Comparison of ENCODE assay signal across 8 mouse cellular contexts in genomic region chr2:34530042-34530441, GRCm38 (mm10).
DNase-seq lines count a peak whose midpoint lies in the region; ATAC-seq and TF ChIP-seq lines count a peak whose summit lies in the region.
"Had no signal": no experiment of that assay in that cellular context is flagged by ENCODE, and none has a peak within 500 bp of the region (broad histone marks: within the 10 kb centered on the region; RNA-seq: fewer than 3 reads in every experiment).

No protein-coding gene starts in this region.

- no peak overlapping the region for H3K9ac ChIP-seq in midbrain, postnatal 0 days (replicated peaks; ENCODE audit: low read length, poor library complexity, severe bottlenecking)
- H3K9ac ChIP-seq: midbrain, embryonic 12.5 days had no signal

- no peaks in the 10 kb centered on the region for H3K36me3 ChIP-seq in midbrain, postnatal 0 days (ENCODE audit: insufficient read depth, low read length)

- intact Hi-C loops in left cerebral cortex, postnatal 4 days (cut with DNase I), result no loop called here

- TF ChIP-seq CTCF in midbrain, postnatal 0 days (IDR thresholded peaks at IDR 0.05), result peak; percentile 55

- H3K27me3 ChIP-seq in midbrain, postnatal 0 days (ENCODE audit: insufficient read depth, low read length), result no peaks in the 10 kb centered on the region
- H3K27me3 ChIP-seq: midbrain, embryonic 12.5 days had no signal

- no peaks in the 10 kb centered on the region for H3K9me3 ChIP-seq in midbrain, postnatal 0 days (ENCODE audit: low read length)
- H3K9me3 ChIP-seq: midbrain, embryonic 12.5 days had no signal

- no peak overlapping the region for H3K27ac ChIP-seq in midbrain, postnatal 0 days (ENCODE audit: low read depth, low read length)
- H3K27ac ChIP-seq: midbrain, embryonic 12.5 days had no signal

- DNase-seq in left cerebral cortex, postnatal 4 days, result peak; percentile 53
- DNase-seq in left cerebral cortex, adult 11 months (ENCODE audit: low spot score), result no peak
- DNase-seq in adrenal gland, adult 2 months, result peak; percentile 75
- DNase-seq in cerebellum, adult 9-11 months, result peak; percentile 11
- DNase-seq in midbrain, postnatal 0 days (ENCODE audit: low spot score), result no peak
- no peak for DNase-seq in gastrocnemius, adult 18-20 months (ENCODE audit: low spot score)
- DNase-seq in spleen, adult 12 weeks (ENCODE audit: low spot score), result no peak

- no peak overlapping the region for H3K4me2 ChIP-seq in midbrain, postnatal 0 days (ENCODE audit: low read depth, low read length, poor library complexity, severe bottlenecking)
- H3K4me2 ChIP-seq: midbrain, embryonic 12.5 days had no signal

- H3K4me1 ChIP-seq in midbrain, postnatal 0 days (ENCODE audit: insufficient read depth, low read length), result peaks cover 7% of the 10 kb centered on the region

- no peak for ATAC-seq in midbrain, postnatal 0 days (ENCODE audit: low FRiP score)

- H3K4me3 ChIP-seq in midbrain, postnatal 0 days (ENCODE audit: low read depth, low read length), result no peak overlapping the region
- H3K4me3 ChIP-seq: midbrain, embryonic 12.5 days had no signal

- WGBS in midbrain, postnatal 0 days, result 27% methylated on average over 3 of the region's 3 CpGs

Comparison
In these comparisons a context has a peak if more than half of its experiments do, and no peak if none do; other contexts are left out.
1. DNase-seq: peak in left cerebral cortex, postnatal 4 days (single experiment), adrenal gland, adult 2 months (single experiment) and cerebellum, adult 9-11 months (single experiment); none in left cerebral cortex, adult 11 months (single experiment), midbrain, postnatal 0 days (single experiment), gastrocnemius, adult 18-20 months (single experiment) and spleen, adult 12 weeks (single experiment).